Mouse (Mus musculus) forebrain, postnatal 0 days (tissue): ENCODE data around the gene Epm2a. TPM values are rescaled to one million over a fixed set of nuclear protein-coding genes. Genes with fewer than 3 reads are reported as not detected.

Source experiments
- ATAC-seq: fragments of 200-750 bp; cut with Nextera tagmentation; 2 replicates; pipeline ENCODE4 v1.8.0; 2017; ENCODE audit warnings: mild to moderate bottlenecking, moderate library complexity
- DNase-seq: peaks from one replicate; pipeline ENCODE4 v3.0.0-alpha.2; 2015
- H3K27ac ChIP-seq: fragments of 300-500 bp; sonication (generic); 2 replicates; pipeline ENCODE4 v1.5.1; 2014; ENCODE audit warnings: low read depth, mild to moderate bottlenecking, antibody characterized with exemption, low read length, moderate library complexity, mixed read lengths
- H3K27me3 ChIP-seq: fragments of 300-500 bp; sonication (generic); 2 replicates; pipeline ENCODE4 v1.6.1; 2014; ENCODE audit warnings: mild to moderate bottlenecking, low read length, mixed read lengths; ENCODE audit not compliant: insufficient read depth
- H3K36me3 ChIP-seq: fragments of 300-500 bp; sonication (generic); 2 replicates; pipeline ENCODE4 v1.6.1; 2014; ENCODE audit warnings: mild to moderate bottlenecking, moderate library complexity; ENCODE audit not compliant: insufficient read depth
- H3K4me1 ChIP-seq: fragments of 300-500 bp; sonication (generic); 2 replicates; pipeline ENCODE4 v1.6.1; 2014; ENCODE audit warnings: antibody characterized with exemption; ENCODE audit not compliant: insufficient read depth
- H3K4me2 ChIP-seq: fragments of 300-500 bp; sonication (generic); 2 replicates; pipeline ENCODE4 v1.6.1; 2014; ENCODE audit warnings: low read depth, mild to moderate bottlenecking, moderate library complexity
- H3K4me3 ChIP-seq: fragments of 300-500 bp; sonication (generic); 2 replicates; pipeline ENCODE4 v1.5.1; 2014; ENCODE audit warnings: low read depth, low read length, mixed read lengths
- H3K9ac ChIP-seq: fragments of 300-500 bp; sonication (generic); 2 replicates; pipeline ENCODE4 v1.6.1; 2014; ENCODE audit warnings: mild to moderate bottlenecking
- H3K9me3 ChIP-seq: fragments of 300-500 bp; sonication (generic); 2 replicates; pipeline ENCODE4 v1.6.1; 2016; ENCODE audit warnings: low read length
- CTCF ChIP-seq: sonication (generic); IDR thresholded peaks from 2 replicates; pipeline ENCODE4 v1.5.1; 2016; ENCODE audit warnings: antibody characterized with exemption, control low read depth, low read depth
- WGBS: fragments of 180-500 bp; shearing (Covaris S2); extraction: QIAGEN DNeasy Blood & Tissue Kit; methylation state at CpG from one replicate; pipeline ENCODE4 v1.1.7; 2014; 5-methylcytosine and 5-hydroxymethylcytosine counted together
- polyA plus RNA-seq: library from polyadenylated mRNA; unstranded; fragments of >200 nt; fragmentation: Nextera tagmentation; extraction: Ambion mirVana; gene quantifications from 2 replicates; pipeline ENCODE4 v1.2.1, GENCODE M21; 2015
- total RNA-seq: library from RNA; depleted of rRNA; stranded (reverse); fragments of >200 nt; gene quantifications from 2 replicates; pipeline ENCODE4 v1.2.3, GENCODE M21; 2014

Epm2a gene
- total and polyA plus RNA-seq, 2 experiments from 2014 or later, result 2.8 to 35.7 TPM

DNA sequence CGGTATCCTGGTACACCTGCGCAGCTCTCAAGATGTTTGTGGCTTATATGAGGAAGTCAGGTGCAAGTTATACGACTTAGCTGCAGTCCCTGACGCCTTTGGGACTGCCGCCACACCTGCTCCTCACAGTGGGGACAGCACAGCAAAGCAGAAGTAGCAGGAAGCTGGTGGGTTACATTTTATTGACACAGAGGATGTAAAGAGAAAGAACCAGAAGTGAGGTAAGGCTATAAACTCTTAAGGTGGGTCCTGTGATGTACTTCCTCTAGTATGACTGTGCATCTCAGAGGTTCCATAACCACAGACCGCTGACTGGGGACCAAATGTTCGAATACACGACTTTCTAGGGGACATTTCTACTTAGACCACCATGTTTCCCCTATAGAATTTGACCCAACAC is 11.4 kb downstream of the Epm2a start:
- 88% methylated on average over 7 of the region's 8 CpGs for WGBS
- H3K27me3 ChIP-seq, result no peaks in the 10 kb centered on the region
- no peak overlapping the region for H3K9ac ChIP-seq
- no peaks in the 10 kb centered on the region for H3K36me3 ChIP-seq
- H3K4me1 ChIP-seq, result no peaks in the 10 kb centered on the region
- H3K4me3 ChIP-seq, result no peak overlapping the region
- no peak for TF ChIP-seq CTCF
- H3K4me2 ChIP-seq, result no peak overlapping the region
- no peak for DNase-seq
- no peak for ATAC-seq
- no peaks in the 10 kb centered on the region for H3K9me3 ChIP-seq
- H3K27ac ChIP-seq, result no peak overlapping the region

DNA sequence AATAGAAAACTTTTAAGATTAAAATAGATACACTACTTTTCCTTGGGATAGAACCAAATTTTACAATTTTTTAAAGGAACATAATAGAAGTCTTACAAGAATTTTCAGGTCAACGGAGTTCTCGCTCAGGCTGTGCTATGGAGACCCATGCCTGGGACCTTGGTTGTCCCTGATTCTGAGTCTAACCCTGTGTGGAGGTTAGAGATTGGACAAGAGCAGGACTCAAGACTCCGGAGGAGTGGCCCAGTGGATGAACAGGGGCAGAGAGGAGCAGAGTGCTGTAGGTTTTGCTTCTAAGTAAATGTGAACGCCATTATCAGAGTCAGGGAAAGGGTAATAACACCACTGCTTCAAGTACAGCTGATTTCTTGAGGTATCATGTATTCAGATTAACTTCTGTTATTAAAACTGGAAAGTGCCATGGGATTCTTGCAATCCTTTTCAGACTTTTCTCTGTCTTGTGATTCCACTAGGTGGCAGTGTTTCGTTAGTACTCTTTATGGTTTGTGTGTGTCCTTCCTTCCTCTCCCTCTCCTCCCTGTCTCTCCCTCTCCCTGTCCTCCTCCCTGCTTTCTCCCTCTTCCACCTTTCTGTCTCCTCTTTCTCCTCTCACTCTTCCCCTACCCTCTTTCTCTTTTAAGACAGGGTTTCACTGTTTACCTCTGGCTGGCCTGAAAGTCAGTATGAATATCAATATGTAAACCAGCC is 18.9 kb downstream of the Epm2a start:
- no peaks in the 10 kb centered on the region for H3K9me3 ChIP-seq
- no peak overlapping the region for H3K27ac ChIP-seq
- TF ChIP-seq CTCF, result peak; percentile 77
- H3K9ac ChIP-seq, result no peak overlapping the region
- no peaks in the 10 kb centered on the region for H3K36me3 ChIP-seq
- no peaks in the 10 kb centered on the region for H3K27me3 ChIP-seq
- no peak overlapping the region for H3K4me3 ChIP-seq
- DNase-seq, result peak; percentile 76
- H3K4me2 ChIP-seq, result no peak overlapping the region
- WGBS, result 60% methylated on average over 5 of the region's 5 CpGs
- H3K4me1 ChIP-seq, result no peaks in the 10 kb centered on the region
- ATAC-seq, result peak; percentile 48

DNA sequence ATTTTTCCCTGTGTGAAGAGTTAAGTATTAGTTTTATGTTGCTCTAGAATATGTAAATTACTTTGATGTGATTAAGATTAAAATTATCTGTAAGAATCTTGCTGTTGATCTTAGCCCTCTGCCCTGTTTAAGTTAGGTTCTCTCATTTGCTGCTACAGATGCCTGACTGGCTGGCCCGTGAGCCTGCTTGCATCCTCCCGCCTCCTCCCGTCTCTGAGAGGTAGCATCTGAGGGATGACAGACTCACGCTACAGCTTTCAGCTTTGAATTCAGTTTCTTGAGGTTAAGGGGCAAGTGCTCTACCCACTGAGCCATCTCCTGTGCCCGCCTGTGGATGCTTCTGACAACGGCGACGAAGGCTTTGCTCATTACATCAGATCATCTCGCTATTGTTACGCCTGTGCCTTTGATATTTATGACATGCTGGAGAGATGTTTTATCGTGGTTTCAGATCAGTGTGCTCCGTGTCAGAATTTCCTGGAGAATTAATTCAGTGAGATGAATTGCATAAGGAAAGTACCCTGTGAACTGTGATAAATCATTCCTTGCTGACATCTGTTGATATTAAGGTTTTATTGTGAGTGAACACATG is 19.8 kb downstream of the Epm2a start:
- Histone ChIP-seq H3K4me1 (no peaks in the 10 kb centered on the region), H3K9me3 (no peaks in the 10 kb centered on the region), H3K36me3 (no peaks in the 10 kb centered on the region), H3K27me3 (no peaks in the 10 kb centered on the region), H3K4me2 (no peak overlapping the region), H3K9ac (no peak overlapping the region), H3K4me3 (no peak overlapping the region), H3K27ac (no peak overlapping the region)
- no peak for DNase-seq
- WGBS, result 73% methylated on average over 12 of the region's 12 CpGs
- no peak for ATAC-seq
- no peak for TF ChIP-seq CTCF

DNA sequence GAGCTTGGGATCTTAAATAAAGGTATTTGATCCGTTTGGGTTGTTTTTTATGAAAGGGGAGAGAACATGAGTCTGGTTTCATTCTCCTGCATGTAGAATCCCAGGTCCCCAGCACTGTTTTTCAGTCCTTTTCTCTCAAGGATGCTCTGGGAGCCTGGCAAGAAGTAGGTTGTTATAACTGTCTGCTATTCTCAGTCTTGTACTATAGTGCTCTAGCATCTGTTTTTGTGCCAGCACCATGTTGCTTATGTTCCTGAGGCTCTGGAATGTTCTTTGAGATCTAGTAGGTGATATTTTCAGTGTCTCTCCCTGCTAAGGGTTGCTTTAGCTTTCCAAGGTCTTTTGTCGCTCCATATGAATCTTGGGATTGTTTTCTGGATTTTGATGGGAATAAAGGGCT is 38.1 kb downstream of the Epm2a start:
- Histone ChIP-seq H3K9me3 (no peaks in the 10 kb centered on the region), H3K4me1 (no peaks in the 10 kb centered on the region), H3K4me2 (no peak overlapping the region), H3K9ac (no peak overlapping the region), H3K27ac (no peak overlapping the region), H3K4me3 (no peak overlapping the region), H3K36me3 (no peaks in the 10 kb centered on the region), H3K27me3 (no peaks in the 10 kb centered on the region)
- DNase-seq (no peak), ATAC-seq (no peak)
- WGBS, result 85% methylated on average over 2 of the region's 2 CpGs
- TF ChIP-seq CTCF, result no peak

DNA sequence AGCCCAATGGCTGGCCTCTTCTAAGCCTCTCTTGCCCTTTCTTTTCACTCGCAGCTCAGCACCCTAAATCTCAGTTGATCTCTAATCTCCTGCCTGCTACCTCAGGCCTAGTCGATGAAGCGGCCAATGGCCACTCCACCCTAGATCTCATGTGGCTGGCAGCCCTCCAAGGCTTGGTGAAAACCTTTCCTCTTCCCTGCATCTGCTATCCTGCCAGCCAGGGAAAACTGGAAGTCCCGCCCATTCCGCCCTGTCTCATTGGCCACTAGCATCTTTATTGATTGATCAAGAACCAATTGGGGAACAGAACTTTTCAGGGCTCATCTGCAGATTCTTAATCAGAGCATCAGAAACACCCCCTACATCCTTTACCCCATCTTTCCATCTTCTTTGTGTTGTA is 67.7 kb downstream of the Epm2a start:
- Histone ChIP-seq H3K9ac (no peak overlapping the region), H3K4me3 (no peak overlapping the region), H3K9me3 (no peaks in the 10 kb centered on the region), H3K4me2 (no peak overlapping the region), H3K36me3 (no peaks in the 10 kb centered on the region; the same call in 1 of the 2 replicates), H3K27me3 (no peaks in the 10 kb centered on the region), H3K27ac (no peak overlapping the region), H3K4me1 (no peaks in the 10 kb centered on the region)
- TF ChIP-seq CTCF, result no peak
- ATAC-seq (no peak), DNase-seq (no peak)
- 80% methylated on average over 5 of the region's 5 CpGs for WGBS

DNA sequence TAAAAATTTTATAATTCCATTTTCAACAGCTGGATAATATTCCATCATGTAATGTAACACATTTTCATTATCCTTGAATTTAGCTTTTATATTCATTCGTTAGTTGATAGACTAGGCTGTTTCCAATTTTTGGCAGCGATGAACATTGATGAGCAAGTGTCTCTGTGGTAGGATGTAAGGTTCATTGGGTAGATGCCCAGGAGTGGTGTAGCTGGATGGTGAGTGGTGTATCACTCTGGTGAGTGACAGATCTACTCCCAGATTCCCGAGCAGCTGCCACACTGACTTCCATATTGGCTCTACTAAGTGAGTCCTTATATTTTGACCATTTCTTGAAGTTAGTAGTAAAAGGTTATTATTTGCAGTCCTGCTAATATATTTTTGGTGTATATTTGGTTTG is 76.9 kb downstream of the Epm2a start:
- Histone ChIP-seq H3K27me3 (no peaks in the 10 kb centered on the region), H3K27ac (no peak overlapping the region), H3K4me3 (no peak overlapping the region), H3K9ac (no peak overlapping the region), H3K36me3 (no peaks in the 10 kb centered on the region), H3K4me1 (no peaks in the 10 kb centered on the region), H3K9me3 (no peaks in the 10 kb centered on the region), H3K4me2 (no peak overlapping the region)
- DNase-seq, result no peak
- no peak for ATAC-seq
- TF ChIP-seq CTCF, result no peak
- WGBS, result 92% methylated on average over 3 of the region's 3 CpGs

DNA sequence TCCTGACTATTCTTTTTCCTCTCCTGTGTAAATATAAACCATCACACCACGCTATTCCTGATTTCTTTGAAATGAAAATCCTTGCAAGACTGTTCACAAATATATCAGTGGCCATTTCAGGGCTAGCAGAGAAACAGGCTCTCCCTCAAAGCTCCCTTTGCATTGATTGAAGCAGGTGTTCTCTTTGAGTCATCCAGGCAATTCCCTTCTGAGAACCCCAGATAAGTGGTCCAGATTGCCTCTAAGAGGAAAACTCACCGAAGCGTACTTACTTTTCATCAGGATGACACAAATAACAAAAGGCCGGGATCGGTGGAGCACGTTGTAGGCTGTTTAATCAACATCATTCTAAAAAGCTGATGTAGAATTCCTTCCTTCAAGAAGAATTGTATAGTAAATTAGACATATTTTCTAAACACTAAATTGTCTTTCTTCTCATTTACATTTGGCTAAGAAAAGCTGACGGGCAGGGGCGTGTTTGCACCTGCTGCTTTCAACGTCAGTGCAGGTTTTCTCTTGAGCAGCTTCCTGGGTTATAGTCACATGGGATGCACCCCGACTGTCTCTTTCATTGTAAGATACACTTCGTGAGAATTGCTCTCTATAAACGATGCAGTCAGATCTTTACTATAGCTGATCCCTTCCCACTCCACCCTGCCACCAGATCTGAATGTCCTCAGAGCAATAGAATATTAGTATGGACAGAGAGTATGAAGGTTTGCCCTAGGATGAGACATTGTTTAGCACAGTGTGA is 86.0 kb downstream of the Epm2a start:
- 41% methylated on average over 12 of the region's 12 CpGs for WGBS
- ATAC-seq, result peak; percentile 27; the same call in 1 of the 2 replicates
- Histone ChIP-seq H3K9me3 (no peaks in the 10 kb centered on the region), H3K36me3 (no peaks in the 10 kb centered on the region), H3K4me1 (no peaks in the 10 kb centered on the region), H3K9ac (no peak overlapping the region), H3K4me3 (no peak overlapping the region), H3K27me3 (no peaks in the 10 kb centered on the region), H3K4me2 (no peak overlapping the region), H3K27ac (no peak overlapping the region)
- no peak for TF ChIP-seq CTCF
- DNase-seq, result peak; percentile 14
